Mouse (Mus musculus): ENCODE measurements around the gene Lce1f.
A peak's percentile ranks its signal among the peaks of the same experiment; 100 is the strongest.

- no peak for TF ChIP-seq CTCF (conservative IDR thresholded peaks at IDR 0.05; ENCODE audit: low read length)
- TF ChIP-seq POU5F1 (IDR thresholded peaks at IDR 0.05; ENCODE audit: borderline replicate concordance, low read length): peak; percentile 88
Measured at GRCm38 (mm10) chr3:92694613-92695012, 25.5 kb downstream of the Lce1f start.
